Mouse (Mus musculus) gastrocnemius, postnatal 25 days (tissue): ENCODE data around the gene Stt3b. TPM values are rescaled to one million over a fixed set of nuclear protein-coding genes. Genes with fewer than 3 reads are reported as not detected.

Experiments
- DNase-seq: peaks from one replicate; pipeline ENCODE4 v3.0.0; 2022
- long read RNA-seq, 2 experiments: library from polyadenylated mRNA; stranded (forward); transcript quantifications; one replicate each; pipeline ENCODE4 v2.0.0; 2021
- total RNA-seq, 2 experiments: library from RNA; stranded (reverse); gene quantifications; 1 replicate in 1 of 2; 2 replicates in 1 of 2; pipeline ENCODE4 v1.2.3; 2021

Gene Stt3b
- 10 to 100 TPM; 67.5 to 69.2 TPM for total RNA-seq
- long read RNA-seq, experiment 1, full-length matches to known transcripts = 14 of 25 reads
- long read RNA-seq, experiment 1, partial matches to known transcripts = 3 of 25 reads
- long read RNA-seq, experiment 1, other reads (novel, unspliced or antisense) = 8 of 25 reads
- long read RNA-seq, experiment 2, full-length matches to known transcripts = 35 of 50 reads
- long read RNA-seq, experiment 2, partial matches to known transcripts = 8 of 50 reads
- long read RNA-seq, experiment 2, other reads (novel, unspliced or antisense) = 7 of 50 reads

DNA sequence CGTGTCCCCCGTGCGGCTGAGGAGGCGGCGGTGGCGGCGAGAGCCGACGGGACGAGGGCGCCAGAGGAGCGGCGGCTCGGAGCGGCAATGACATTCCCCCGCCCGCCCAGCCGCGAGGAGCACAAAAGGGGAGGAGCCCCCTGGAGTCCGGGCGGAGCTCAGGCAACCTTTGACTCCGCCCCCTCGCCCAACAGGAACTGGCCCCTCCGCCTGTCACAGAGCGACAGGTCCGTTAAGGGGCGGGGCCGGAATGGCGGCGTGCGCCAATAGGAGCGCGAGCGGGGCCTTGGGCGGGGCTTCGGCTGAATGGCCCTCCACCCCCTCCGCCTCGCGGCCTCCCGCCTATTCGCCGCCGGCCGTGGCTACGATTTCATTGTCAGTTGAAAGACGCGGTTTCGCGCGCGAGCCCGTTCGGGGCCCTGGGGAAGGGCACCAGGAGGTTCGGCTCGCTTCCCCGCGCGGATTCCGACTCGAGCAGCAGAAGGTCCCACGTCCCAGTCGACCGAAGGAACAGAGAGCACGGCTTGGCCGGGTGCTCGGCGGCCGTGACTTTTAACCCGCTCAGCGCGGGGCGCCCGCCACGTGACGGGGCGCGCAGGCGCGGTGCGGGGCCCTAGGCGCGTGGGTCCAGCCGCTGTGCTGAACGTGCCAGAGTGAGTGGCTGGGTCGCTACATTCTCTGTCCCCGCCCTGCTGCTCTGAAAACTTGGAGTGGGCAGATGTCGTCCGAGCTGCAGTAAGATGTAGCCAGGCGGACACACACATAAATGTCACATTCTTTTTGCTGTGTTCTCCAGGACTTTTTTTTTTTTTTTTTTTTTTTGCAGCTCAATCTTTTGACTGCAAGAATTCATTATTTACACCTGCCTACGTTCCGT, at the start of gene Stt3b:
Stt3b (minus strand) TSS at position 76 of the 877 bp plus-strand sequence.
- DNase-seq = peak; percentile 100

DNA sequence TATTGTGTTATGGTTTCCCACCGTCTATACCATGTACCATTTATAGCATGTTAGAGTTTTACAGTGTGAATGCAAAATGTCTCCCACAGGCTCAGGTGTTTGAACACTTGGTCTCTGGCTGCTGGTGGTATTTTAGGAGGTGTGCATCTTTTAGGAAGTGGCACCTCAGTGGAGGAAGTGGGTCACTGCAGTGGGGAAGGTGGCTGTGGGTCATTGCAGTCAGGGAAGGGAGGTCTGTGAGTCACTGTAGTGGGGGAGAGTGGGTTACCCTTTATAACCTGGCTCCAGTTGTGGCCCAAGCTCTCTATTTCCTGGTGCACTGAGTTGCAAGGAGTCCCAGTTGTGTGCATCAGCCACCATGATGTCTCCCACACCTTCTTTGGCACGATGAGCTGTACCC, 48.2 kb upstream of the Stt3b start:
- no peak for DNase-seq

DNA sequence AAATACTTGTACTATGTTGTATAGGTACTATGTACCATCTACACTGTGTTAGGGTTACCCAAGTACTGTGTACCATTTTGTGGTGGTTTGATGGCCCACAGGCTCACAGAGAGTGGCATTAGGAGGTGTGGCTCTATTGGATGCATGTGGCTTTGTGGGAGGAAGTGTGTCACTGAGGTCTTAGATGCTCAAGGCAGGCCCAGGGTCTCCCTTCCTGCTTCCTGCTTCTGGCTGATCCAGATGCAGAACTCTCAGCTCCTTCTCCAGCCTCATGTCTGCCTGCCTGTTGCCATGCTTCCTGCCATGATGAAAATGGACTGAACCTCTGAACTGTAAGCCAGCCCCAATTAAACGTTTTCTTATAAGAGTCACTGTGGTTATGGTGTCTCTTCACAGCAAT, 47.8 kb upstream of the Stt3b start:
- no peak for DNase-seq

DNA sequence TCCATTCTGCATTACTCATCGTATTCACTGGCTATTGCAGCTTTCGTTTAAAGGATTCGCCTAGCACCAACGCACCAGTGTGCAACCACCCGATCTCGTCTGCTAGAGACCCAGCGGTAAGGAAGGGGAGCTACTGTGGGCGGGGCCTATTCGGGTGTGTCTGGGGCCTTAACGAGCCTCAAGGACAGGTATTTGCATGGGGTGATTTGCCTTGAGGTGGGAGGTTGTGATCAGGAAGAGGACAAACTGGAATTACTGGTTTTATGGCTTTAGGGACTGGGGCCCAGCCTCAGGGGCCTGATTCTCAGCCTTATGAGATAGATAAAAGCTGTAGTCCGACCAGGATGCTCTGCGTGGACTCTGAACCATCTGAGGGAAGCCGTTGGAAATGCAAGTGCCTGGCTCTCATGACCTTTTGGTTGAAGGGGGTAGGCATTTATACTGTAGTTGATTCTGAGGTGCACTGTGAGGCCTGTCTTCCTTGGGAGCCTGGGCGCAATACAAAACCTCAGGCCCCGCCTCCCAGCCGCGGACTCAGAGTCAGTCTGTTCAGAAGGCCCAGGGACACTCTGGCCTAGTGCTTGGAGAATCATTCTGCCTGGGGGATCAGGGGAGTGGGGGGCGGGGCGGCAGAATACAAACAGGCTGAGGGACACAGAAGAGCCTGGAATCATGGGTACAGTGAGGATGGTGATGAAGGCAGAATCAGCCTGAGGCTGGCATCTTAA, 46.7 kb upstream of the Stt3b start:
- DNase-seq = no peak

DNA sequence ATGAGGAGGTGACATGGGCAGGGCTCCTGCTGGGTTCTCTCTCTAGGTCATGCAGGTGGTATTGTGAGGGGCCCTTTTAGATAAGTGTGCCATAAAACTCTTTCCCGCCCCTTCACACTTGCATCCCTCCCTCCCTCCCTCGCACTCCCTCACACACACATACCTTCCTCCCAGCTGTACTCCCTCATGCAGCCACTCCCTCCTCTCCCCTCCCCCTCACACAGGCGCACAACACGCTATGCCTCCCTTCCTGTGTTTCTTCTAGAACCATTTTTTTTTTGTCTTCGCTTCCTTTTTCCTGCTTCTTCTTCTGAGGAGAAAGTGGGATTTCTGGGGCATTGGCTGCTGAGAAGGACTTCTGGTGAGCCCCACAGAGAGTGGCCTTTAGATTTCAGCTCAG, 45.8 kb upstream of the Stt3b start:
- no peak for DNase-seq

DNA sequence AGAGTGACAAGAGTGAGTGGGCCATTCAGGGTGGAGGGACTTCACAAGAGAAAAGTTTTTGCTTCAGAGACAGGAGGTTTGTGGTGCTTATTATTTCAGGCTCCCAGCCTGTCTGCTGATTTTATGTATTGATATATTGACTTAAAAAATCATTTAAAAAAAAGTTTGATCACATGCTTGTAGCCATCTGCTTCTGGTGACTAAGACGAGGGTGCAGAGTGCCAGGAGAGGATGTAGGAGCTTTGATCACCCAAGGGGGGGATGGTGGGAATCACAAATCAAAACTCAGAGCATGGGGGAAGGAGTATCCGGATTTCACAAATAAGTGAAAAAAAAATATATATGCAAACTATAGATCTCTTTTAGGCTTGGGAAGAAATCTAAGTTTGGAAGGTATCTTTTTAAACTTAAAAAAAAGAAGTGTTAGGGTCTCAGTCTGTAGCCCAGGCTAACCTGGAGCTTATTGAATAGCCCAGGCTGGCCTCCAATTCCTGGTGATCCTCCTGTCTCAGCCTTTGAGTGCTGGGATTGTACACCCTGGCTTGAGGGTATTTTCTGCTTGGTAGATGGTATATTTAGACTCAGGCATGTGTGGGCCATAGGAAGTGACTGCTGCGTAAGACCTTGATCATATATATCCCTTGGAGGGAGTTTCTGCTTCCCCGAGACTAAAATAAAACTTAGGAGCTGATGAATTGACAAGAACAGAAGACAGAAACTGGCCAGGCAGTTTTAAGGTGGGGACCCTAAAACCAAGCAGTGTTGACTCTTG, 39.7 kb upstream of the Stt3b start:
- DNase-seq = no peak

DNA sequence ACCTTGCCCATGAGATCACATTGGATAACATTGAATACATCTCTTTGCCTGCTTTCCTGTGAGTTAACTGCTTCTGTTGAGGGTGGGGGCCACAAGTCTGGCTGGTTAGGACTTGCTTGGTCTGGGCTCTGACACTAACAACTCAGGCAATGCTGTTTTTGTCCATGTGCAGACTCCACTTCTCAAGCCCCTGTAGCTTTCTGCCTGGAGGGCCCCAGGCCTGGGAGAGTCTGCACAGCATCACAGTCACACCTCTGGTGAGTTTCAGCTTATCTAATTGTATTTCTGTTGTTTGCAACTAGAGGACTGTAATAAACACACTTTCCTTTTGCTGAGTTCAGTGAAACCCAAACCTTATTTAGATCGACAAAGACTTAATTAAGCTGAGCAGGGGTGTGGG, 38.9 kb upstream of the Stt3b start:
- DNase-seq = no peak

DNA sequence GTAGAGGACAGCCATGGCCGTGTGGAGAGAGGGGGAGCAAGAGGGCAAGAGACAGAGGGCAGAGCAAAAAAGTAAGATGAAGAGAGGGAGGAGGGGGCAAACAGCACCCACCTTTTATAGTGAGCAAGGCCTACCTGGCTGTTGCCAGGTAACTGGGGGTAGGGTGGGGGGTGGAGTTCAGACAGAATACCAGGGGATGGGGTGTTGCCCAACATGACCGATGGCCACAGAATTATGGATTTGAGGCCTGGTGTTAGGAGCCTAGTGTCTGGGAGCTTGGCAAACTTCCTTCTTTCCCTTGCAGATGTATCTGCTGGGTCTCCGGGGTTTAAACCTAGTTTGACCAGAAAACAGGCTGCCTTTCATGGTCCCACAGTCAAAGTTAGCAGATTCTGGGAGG, 34.7 kb upstream of the Stt3b start:
- DNase-seq = no peak

DNA sequence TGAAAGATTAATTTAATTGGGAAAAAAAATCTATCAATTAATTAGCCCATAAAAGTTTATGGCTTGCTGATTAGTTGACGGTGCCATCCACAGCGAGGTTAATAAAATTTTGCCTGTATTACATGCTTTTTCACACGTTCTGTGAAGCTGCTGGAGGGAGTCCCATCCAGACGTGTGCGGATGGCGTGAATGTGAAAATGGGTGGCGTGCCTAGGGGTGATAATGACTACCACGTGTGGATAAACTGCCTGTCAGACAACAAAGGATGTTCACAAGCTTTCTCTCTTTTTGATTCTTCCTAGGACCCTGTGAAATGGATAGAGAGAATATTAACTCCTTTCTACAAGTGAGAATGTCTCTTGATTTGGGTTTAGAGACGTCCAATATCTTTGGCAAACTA, 31.4 kb upstream of the Stt3b start:
- no peak for DNase-seq

DNA sequence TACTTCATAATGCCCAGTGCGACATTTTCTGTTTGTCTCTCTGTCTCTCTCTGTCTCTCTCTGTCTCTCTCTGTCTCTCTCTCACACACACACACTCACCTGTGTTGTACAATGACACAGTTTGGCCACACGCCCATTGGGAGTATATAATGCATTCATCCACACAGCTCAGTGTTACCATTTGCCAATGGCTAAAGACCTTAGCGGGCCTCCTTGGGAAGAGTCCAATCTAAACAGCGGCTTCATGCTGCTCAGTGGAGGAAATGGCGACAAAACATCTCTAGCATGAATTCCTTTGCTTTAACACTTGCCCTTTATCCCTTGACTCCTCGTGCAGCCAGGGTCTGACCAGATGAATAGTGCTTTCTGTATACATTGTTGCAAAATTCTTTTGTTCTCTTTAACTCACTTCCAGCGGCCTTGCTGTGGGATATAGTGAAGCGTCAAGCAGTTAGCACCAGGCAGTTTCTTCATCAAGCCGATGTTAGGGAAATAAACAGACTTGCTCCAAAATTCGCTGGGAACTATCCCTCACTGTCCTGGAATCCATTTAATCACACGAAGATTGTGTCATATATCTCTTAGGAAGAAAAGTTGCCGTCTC, 30.1 kb upstream of the Stt3b start:
- DNase-seq = no peak

DNA sequence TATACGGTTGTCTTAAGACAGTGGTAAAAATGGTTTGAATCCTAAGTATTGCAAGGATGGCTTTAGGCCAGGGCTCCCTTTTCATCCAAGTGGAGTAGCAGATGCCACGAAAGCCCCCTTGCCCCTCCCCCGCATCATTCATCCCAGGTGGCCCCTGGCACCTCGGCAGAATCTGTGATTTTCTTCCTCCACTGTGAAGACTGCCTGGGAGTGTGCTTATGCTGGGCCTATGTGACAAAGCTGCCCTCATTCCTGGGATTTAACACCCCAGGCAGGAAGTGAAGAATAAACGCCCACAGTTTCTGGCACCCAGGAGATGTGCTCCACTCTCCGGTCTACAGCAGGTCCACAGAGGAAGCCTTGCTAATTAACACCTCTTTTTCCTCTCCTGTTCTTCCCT, 28.6 kb upstream of the Stt3b start:
- DNase-seq = no peak

DNA sequence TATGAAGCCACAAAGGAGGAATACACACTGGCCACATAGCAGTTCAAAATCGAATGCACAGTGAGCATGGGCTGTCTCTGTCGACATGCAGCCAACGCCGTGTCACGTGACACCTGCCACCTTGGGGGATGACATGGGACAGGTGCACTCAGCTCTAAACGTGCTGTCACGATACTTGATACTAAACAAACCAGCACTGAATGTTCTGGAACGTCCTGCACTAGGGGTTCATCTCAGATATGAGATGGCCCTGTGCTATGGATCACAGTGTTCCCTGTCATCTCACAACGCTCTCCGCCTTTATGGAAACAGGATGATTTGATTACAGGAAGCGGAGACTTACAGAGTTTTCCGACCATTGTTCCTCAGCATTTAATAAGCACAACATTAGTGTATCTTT, 22.8 kb upstream of the Stt3b start:
- DNase-seq = peak; percentile 60

DNA sequence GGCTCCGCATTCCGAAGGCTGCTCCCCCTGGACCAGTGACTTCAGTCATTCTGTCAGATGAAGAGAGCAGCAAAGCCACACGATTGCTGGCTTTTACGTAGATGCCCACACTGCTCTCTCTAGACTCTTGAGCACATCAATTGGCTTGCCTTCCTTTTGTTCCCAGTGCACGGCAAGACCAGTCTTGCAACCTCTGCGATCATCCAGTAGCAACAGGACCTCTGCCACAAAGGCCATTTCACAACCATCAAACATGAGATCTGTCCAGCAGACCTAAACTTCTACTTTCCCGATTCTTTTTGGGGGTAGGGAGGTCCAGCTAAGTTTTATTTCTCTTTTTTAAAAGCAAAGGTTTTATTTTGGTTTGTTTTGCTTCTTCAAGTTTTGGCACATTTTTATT, 22.1 kb upstream of the Stt3b start:
- DNase-seq = no peak

DNA sequence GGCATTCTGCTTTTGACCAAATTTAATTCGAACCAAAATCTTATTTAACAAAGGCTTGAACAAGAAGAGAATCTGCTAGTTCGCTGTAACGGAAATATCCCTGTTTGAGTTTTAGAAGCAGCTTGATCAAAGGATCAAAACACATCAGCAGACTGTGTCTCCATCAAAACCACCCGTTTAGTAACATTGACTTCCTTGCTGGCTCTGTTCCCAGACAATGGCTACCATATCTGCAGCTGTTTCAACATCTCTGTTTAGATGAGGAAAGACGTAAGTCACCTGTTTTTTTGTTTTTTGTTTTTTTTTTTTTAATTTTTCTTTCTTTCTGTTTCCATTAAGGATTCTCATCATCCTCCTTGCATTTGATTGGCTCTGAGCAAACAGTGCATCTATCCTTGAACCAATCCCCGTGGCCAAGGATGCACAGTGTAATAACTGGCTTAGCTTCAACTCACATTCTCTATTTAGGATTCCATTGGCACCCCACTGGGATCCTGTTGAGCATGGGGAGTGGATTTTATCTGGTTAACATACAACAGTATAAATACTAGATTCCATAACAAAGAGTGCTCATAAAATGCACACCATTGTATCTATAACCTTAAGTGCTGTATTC, 20.7 kb upstream of the Stt3b start:
- DNase-seq = no peak

DNA sequence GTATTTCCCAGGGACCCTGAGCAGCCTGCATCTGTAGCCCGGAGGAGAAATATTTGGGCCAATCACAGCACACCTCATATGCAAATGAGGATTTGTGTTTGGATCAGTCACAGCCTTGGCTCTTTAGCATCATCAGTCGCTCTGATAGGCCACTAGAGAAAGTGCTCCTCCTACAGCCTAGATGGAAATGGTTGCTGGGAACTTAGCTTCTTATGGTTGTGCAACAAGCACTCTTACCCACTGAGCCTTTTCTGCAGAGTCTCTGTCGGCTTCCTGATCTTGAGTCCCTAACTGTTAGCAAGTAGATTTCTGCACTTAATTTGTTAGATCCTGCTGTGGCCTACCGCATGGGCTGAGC, 16.3 kb upstream of the Stt3b start:
- no peak for DNase-seq

DNA sequence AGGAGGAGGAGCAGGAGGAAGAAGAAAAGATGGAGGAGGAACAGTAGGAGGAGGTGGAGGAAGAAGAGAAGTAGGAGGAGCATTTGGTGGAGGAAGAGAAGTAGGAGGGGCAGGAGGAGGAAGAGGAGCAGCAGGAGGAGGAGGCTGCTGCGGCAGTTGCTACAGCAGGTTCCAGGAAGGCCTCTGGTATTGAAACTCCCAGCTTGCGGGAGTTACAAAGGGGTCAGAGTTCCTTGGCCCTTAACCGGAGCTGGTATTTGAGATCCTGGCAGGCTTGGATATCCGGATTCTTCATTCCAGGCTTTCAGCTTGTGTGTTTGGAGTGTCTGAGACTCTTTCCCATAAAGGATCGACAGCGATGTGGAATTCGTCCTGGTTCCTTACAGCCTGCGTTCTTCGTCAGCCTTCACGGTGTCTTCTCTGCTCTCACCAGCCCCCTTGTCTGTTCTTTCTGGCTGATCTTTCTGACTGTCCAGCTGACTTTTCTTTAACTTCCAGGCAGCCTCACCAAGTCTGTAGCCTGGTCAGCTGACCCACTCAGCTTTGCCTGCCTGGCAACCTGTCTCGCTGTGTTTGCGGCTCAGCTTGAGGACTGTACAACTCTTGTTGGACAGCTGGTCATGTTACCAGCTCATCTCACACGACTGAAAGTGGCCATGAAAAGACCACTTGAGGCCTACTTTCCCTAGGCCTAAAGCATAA, 15.8 kb upstream of the Stt3b start:
- no peak for DNase-seq

DNA sequence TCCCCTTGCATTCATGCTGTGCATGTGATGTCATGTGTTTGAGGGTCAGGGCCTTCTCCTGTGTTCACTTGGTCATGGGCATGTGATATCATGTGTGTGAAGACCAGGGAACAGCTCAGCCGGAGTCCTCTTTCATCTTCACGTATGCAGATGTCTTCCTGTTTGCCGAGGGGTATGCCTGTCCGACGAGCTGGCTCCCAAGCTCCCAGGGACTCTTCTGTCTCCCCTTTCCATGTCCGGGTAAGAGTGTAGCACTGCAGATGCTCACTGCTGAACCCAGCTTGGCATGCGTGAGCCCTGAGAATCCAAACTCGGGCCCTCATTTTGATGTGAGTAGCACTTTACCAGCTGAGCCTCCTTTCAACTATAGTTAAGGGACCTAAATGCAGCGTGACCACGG, 13.4 kb upstream of the Stt3b start:
- no peak for DNase-seq

DNA sequence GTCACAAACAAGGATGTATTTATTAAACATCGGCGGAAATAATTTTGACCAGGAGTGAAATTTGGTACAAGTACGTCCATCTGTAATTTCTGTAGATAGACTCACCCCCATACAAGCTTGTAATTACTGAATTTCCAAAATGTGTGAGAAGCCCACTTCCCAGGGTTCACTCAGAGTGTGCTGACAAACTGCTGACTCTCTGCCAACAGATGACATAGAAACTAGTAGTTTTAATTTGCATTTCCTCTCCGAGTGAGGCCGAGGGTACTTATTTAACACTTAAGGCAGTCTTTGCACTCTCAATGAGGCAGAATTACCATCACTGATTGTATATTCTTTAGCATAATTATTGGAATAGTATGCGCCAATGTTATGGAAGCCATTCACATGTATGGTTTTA, 12.2 kb upstream of the Stt3b start:
- no peak for DNase-seq

DNA sequence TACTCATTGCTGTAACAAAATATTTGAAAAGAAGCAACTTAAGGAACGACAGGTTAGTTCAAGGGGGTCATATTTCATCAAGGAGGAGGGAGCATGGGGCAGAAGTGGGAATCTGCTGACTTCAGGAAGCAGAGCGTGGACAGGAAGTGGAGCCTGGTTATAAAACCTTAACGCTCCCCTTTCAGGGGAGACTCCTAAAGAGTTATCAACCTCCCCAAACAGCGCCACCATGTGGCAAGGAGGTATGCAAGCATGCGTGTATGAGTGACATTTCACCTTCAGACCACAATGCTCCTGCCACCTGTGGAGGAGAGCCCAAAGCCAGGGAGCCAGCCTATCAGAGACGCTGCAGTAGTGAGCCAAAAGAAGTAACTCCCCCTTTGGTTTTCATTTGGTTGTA, 10.8 kb upstream of the Stt3b start:
- no peak for DNase-seq

DNA sequence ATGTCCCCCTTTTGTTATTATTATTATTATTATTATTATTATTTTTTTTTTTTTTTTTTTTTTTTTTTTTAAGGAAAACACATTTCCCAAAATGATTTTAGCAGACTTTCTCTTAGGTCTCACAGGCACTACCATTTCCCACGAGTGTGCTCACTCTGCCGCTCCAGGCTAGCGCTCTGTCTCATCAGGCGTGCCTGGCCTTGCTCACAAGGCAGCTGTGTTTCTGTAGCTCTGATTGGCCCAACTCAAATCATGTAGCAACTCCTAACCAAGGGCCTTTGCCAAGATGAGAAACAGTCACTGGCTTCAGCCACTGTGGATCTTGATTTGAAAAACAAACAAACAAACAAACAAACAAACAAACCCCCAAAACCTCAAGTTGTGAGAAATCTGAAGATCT, 9.9 kb upstream of the Stt3b start:
- no peak for DNase-seq
